Mouse (Mus musculus): ENCODE data around the gene Tmbim4. TPM values are rescaled to one million over a fixed set of nuclear protein-coding genes. Genes with fewer than 3 reads are reported as not detected.

Gene Tmbim4
- polyA plus RNA-seq, 1 experiment from 2014 or later = 96.4 TPM

Other genes with a start within 250 kb of the Tmbim4 start
- gene Helb, start 88.6 kb upstream of the Tmbim4 start, polyA plus RNA-seq (2015; fragmentation: Nextera tagmentation; extraction: Ambion mirVana) = 5.1 and 5.2 TPM in 2 replicates
- 0.64 and 0.67 TPM in 2 replicates for gene Irak3, start 540 bp downstream of the Tmbim4 start, polyA plus RNA-seq (2015; fragmentation: Nextera tagmentation; extraction: Ambion mirVana)
- 42.8 and 46.6 TPM in 2 replicates for gene Llph, start 25.5 kb downstream of the Tmbim4 start, polyA plus RNA-seq (2015; fragmentation: Nextera tagmentation; extraction: Ambion mirVana)

Data from lung, embryonic 15.5 days (tissue).